Mouse (Mus musculus) MEL (cell line): Measurements from ENCODE around the gene Miga2. TPM values are rescaled to one million over a fixed set of nuclear protein-coding genes. Genes with fewer than 3 reads are reported as not detected.

Source experiments
- DNase-seq: peaks from one replicate; pipeline ENCODE4 v3.0.0; 2011; ENCODE audit warnings: low read depth, low spot score
- H3K27ac ChIP-seq: 2 replicates; pipeline ENCODE4 v1.5.1; 2012; ENCODE audit warnings: low read depth, mild to moderate bottlenecking, control low read depth, low read length, moderate library complexity; ENCODE audit not compliant: control insufficient read depth
- H3K27me3 ChIP-seq, 2 experiments: fragments of 150-350 bp in 1 of 2; sonication (generic) in 1 of 2; 2 replicates each; pipeline ENCODE4 v1.6.1; 2012; ENCODE audit warnings: low read length in 2 of 2, mild to moderate bottlenecking in 2 of 2, improper control_type of control experiment in 1 of 2, moderate library complexity in 1 of 2; ENCODE audit not compliant: insufficient read depth in 2 of 2, control insufficient read depth in 1 of 2
- H3K36me3 ChIP-seq, 2 experiments: 2 replicates each; pipeline ENCODE4 v1.6.1; 2012 to 2014; ENCODE audit warnings: low read length in 2 of 2, improper control_type of control experiment in 1 of 2, inconsistent platforms in 1 of 2, mild to moderate bottlenecking in 1 of 2; ENCODE audit not compliant: insufficient read depth in 2 of 2, control insufficient read depth in 1 of 2
- H3K4me1 ChIP-seq, 2 experiments: fragments of 150-350 bp in 1 of 2; sonication (generic) in 1 of 2; 2 replicates each; pipeline ENCODE4 v1.6.1; 2012; ENCODE audit warnings: low read length in 2 of 2, improper control_type of control experiment in 1 of 2, mild to moderate bottlenecking in 1 of 2; ENCODE audit not compliant: insufficient read depth in 2 of 2, control insufficient read depth in 1 of 2
- H3K4me3 ChIP-seq, 2 experiments: fragments of 150-350 bp in 1 of 2; sonication (generic) in 1 of 2; 2 replicates each; pipeline ENCODE4 v1.5.1; 2012; ENCODE audit warnings: low read depth in 2 of 2, low read length in 2 of 2, mild to moderate bottlenecking in 2 of 2, moderate library complexity in 2 of 2, control low read depth in 1 of 2, improper control_type of control experiment in 1 of 2; ENCODE audit not compliant: control insufficient read depth in 1 of 2, insufficient read depth in 1 of 2
- H3K79me2 ChIP-seq: 2 replicates; pipeline ENCODE4 v1.6.1; 2012; ENCODE audit warnings: mild to moderate bottlenecking, low read length, moderate library complexity; ENCODE audit not compliant: control insufficient read depth, poor library complexity, insufficient read depth
- H3K9ac ChIP-seq: 2 replicates; pipeline ENCODE4 v1.6.1; 2012; ENCODE audit warnings: low read depth, mild to moderate bottlenecking, control low read depth, low read length, moderate library complexity; ENCODE audit not compliant: control insufficient read depth, poor library complexity, severe bottlenecking
- H3K9me3 ChIP-seq: fragments of 150-350 bp; sonication (generic); replicated peaks from 2 replicates; pipeline ENCODE4 v1.6.1; 2012; ENCODE audit warnings: mild to moderate bottlenecking, low read length, improper control_type of control experiment, moderate library complexity; ENCODE audit not compliant: insufficient read depth
- BHLHE40 ChIP-seq: IDR thresholded peaks from 2 replicates; pipeline ENCODE4 v1.6.1; 2012; ENCODE audit warnings: low read depth, mild to moderate bottlenecking, inconsistent platforms, low read length, improper control_type of control experiment, borderline replicate concordance
- CHD1 ChIP-seq: IDR thresholded peaks from 2 replicates; pipeline ENCODE4 v1.6.1; 2012; ENCODE audit warnings: low read depth, mild to moderate bottlenecking, inconsistent platforms, low read length, improper control_type of control experiment
- CTCF ChIP-seq, 3 experiments: IDR thresholded peaks in 2 of 3; conservative IDR thresholded peaks in 1 of 3; 2 replicates each; pipeline ENCODE4 v1.5.1; 2011 to 2012; ENCODE audit warnings: low read length in 3 of 3, low read depth in 2 of 3, mild to moderate bottlenecking in 2 of 3, improper control_type of control experiment in 1 of 3, inconsistent platforms in 1 of 3, mixed read lengths in 1 of 3, moderate library complexity in 1 of 3; ENCODE audit not compliant: control insufficient read depth in 1 of 3, insufficient read depth in 1 of 3, poor library complexity in 1 of 3, severe bottlenecking in 1 of 3
- E2F4 ChIP-seq: IDR thresholded peaks from 2 replicates; pipeline ENCODE4 v1.6.1; 2011; ENCODE audit warnings: low read depth, low read length, improper control_type of control experiment, borderline replicate concordance
- ELF1 ChIP-seq: IDR thresholded peaks from 2 replicates; pipeline ENCODE4 v1.6.1; 2014; ENCODE audit warnings: low read depth, mild to moderate bottlenecking, inconsistent platforms, low read length, improper control_type of control experiment, moderate library complexity
- ETS1 ChIP-seq: IDR thresholded peaks from 2 replicates; pipeline ENCODE4 v1.6.1; 2012; ENCODE audit warnings: low read depth, mild to moderate bottlenecking, inconsistent platforms, low read length, improper control_type of control experiment, moderate library complexity
- GABPA ChIP-seq: IDR thresholded peaks from 2 replicates; pipeline ENCODE4 v1.6.1; 2012; ENCODE audit warnings: low read depth, mild to moderate bottlenecking, inconsistent platforms, low read length, improper control_type of control experiment, moderate library complexity
- HCFC1 ChIP-seq: IDR thresholded peaks from 2 replicates; pipeline ENCODE4 v1.6.1; 2012; ENCODE audit warnings: low read depth, mild to moderate bottlenecking, inconsistent platforms, low read length, improper control_type of control experiment, moderate library complexity
- JUND ChIP-seq: IDR thresholded peaks from 2 replicates; pipeline ENCODE4 v1.6.1; 2011; ENCODE audit warnings: low read depth, mild to moderate bottlenecking, improper control_type of control experiment, low read length
- KAT2A ChIP-seq: conservative IDR thresholded peaks from 2 replicates; pipeline ENCODE4 v1.6.1; 2012; ENCODE audit warnings: low read depth, low read length, improper control_type of control experiment, inconsistent platforms
- MAFK ChIP-seq: IDR thresholded peaks from 2 replicates; pipeline ENCODE4 v1.6.1; 2011; ENCODE audit warnings: low read depth, mild to moderate bottlenecking, low read length, improper control_type of control experiment, borderline replicate concordance
- MAX ChIP-seq: IDR thresholded peaks from 2 replicates; pipeline ENCODE4 v1.6.1; 2011; ENCODE audit warnings: low read length, improper control_type of control experiment
- MAZ ChIP-seq: IDR thresholded peaks from 2 replicates; pipeline ENCODE4 v1.6.1; 2012; ENCODE audit warnings: low read depth, mild to moderate bottlenecking, inconsistent platforms, low read length, improper control_type of control experiment
- MXI1 ChIP-seq: IDR thresholded peaks from 2 replicates; pipeline ENCODE4 v1.6.1; 2011; ENCODE audit warnings: mild to moderate bottlenecking, low read depth, low read length, improper control_type of control experiment
- MYB ChIP-seq: IDR thresholded peaks from 2 replicates; pipeline ENCODE4 v1.6.1; 2011; ENCODE audit warnings: mild to moderate bottlenecking, low read depth, low read length, improper control_type of control experiment
- MYC ChIP-seq: IDR thresholded peaks from 2 replicates; pipeline ENCODE4 v1.6.1; 2011; ENCODE audit warnings: low read depth, mild to moderate bottlenecking, low read length, improper control_type of control experiment, moderate library complexity
- NELFE ChIP-seq: IDR thresholded peaks from 2 replicates; pipeline ENCODE4 v1.6.1; 2011; ENCODE audit warnings: low read depth, low read length, improper control_type of control experiment
- NRF1 ChIP-seq: IDR thresholded peaks from 2 replicates; pipeline ENCODE4 v1.6.1; 2014; ENCODE audit warnings: low read depth, mild to moderate bottlenecking, inconsistent platforms, low read length, improper control_type of control experiment, moderate library complexity; ENCODE audit not compliant: poor library complexity, insufficient read depth, severe bottlenecking
- POLR2A ChIP-seq, 2 experiments: IDR thresholded peaks; 2 replicates each; pipeline ENCODE4 v1.6.1; 2011 to 2012; ENCODE audit warnings: low read length in 2 of 2, mild to moderate bottlenecking in 2 of 2, control low read depth in 1 of 2, improper control_type of control experiment in 1 of 2, low read depth in 1 of 2, moderate library complexity in 1 of 2; ENCODE audit not compliant: control insufficient read depth in 1 of 2, insufficient read depth in 1 of 2, poor library complexity in 1 of 2
- POLR2AphosphoS5 ChIP-seq: IDR thresholded peaks from 2 replicates; pipeline ENCODE4 v1.6.1; 2012; ENCODE audit warnings: low read depth, borderline replicate concordance, mild to moderate bottlenecking, inconsistent platforms, low read length, moderate library complexity, mixed read lengths
- RCOR1 ChIP-seq: IDR thresholded peaks from 2 replicates; pipeline ENCODE4 v1.6.1; 2012; ENCODE audit warnings: low read depth, mild to moderate bottlenecking, inconsistent platforms, low read length, improper control_type of control experiment
- SIN3A ChIP-seq: IDR thresholded peaks from 2 replicates; pipeline ENCODE4 v1.6.1; 2012; ENCODE audit warnings: low read length, improper control_type of control experiment, inconsistent platforms
- SMC3 ChIP-seq: IDR thresholded peaks from 2 replicates; pipeline ENCODE4 v1.6.1; 2011; ENCODE audit warnings: low read depth, low read length, improper control_type of control experiment
- TBP ChIP-seq: IDR thresholded peaks from 2 replicates; pipeline ENCODE4 v1.8.0; 2011; ENCODE audit warnings: low read depth, low read length, improper control_type of control experiment
- TCF12 ChIP-seq: IDR thresholded peaks from 2 replicates; pipeline ENCODE4 v1.6.1; 2014; ENCODE audit warnings: low read depth, mild to moderate bottlenecking, inconsistent platforms, low read length, improper control_type of control experiment, moderate library complexity
- USF2 ChIP-seq, 2 experiments: IDR thresholded peaks; 2 replicates each; pipeline ENCODE4 v1.6.1; 2011 to 2012; ENCODE audit warnings: improper control_type of control experiment in 2 of 2, low read length in 2 of 2, borderline replicate concordance in 1 of 2, inconsistent platforms in 1 of 2, low read depth in 1 of 2, mild to moderate bottlenecking in 1 of 2; ENCODE audit not compliant: insufficient read depth in 1 of 2
- ZMIZ1 ChIP-seq: IDR thresholded peaks from 2 replicates; pipeline ENCODE4 v1.6.1; 2012; ENCODE audit warnings: low read depth, mild to moderate bottlenecking, inconsistent platforms, low read length, improper control_type of control experiment, moderate library complexity
- ZNF384 ChIP-seq: IDR thresholded peaks from 2 replicates; pipeline ENCODE4 v1.6.1; 2012; ENCODE audit warnings: low read depth, mild to moderate bottlenecking, inconsistent platforms, low read length, improper control_type of control experiment
- polyA plus RNA-seq, 2 experiments: library from polyadenylated mRNA; stranded (reverse) in 1 of 2; unstranded in 1 of 2; fragments of >175 nt in 1 of 2; fragments of >200 nt in 1 of 2; gene quantifications; 2 replicates each; pipeline versions ENCODE4 v1.2.1 to v1.2.4; 2012; ENCODE audit warnings: low replicate concordance in 2 of 2, low read depth in 1 of 2; ENCODE audit not compliant: insufficient read length in 2 of 2, insufficient read depth in 1 of 2, missing spikeins in 1 of 2
- total RNA-seq: library from RNA; depleted of rRNA; stranded (reverse); fragments of 300-350 nt; gene quantifications from 2 replicates; pipeline ENCODE4 v1.2.3, GENCODE M21; 2012

The Miga2 gene
- total and polyA plus RNA-seq, 3 experiments: 20.3 to 25.8 TPM; not detected in 1

DNA sequence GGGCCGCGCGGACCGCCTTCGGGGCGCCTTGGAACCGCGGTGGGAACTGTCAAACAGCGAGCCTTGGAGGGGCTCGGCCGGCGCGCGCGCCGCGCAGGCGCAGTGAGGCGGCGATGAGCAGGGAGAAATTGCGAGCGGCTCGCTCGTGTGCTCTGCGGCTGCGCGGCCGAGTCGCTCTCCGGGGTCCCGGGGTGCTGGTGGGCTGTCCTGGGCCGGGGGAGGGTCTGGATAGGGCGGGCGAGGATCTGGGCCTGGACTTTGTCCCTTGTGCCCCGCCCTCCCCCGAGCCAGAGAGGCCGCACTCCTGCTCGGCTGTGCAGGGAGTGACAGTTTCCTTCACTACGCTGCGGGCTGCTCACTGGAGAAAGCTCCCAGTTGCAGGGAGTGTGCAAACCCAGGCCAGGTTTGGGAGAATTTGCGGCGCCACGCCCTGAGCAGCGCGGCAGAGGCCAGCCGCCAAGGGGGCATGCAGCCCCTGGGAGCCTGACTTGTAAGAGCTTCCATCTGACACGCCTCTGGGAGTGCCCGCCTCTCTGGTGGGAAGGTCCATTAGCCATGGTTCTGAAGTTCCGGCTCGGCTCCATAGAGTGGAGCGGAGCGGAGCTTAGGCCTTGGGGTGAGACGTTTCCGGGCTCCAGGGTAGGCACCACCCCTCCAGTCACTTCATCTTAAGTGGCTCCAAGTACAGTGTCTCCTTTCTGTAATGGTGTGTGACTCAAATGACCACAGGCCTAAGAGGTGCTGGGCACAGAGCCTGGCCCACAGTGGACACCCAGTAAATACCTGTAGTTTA is 28.7 kb downstream of the Miga2 start:
- H3K79me2 ChIP-seq: peaks cover 11% of the 10 kb centered on the region
- no peaks in the 10 kb centered on the region for H3K9me3 ChIP-seq
- H3K36me3 ChIP-seq: peaks cover 0 to 3% of the 10 kb centered on the region in 2 experiments; a peak in 2 of 4 replicates
- peak overlapping the region; percentile 89 for H3K9ac ChIP-seq
- peaks cover 0 to 6% of the 10 kb centered on the region in 2 experiments; a peak in 2 of 4 replicates for H3K4me1 ChIP-seq
- peak overlapping the region; percentile 77 to 83 for H3K4me3 ChIP-seq
- H3K27ac ChIP-seq: peak overlapping the region; percentile 66
- TF ChIP-seq MAX (0 out of 2 replicates have a peak, but pooled peaks have one; percentile 8), HCFC1 (peak; percentile 25; the same call in 1 of the 2 replicates), ELF1 (no peak), TBP (no peak), TCF12 (peak; percentile 16; the same call in 1 of the 2 replicates), NELFE (peak; percentile 81), JUND (no peak), SMC3 (no peak), ETS1 (0 out of 2 replicates have a peak, but pooled peaks have one; percentile 14), ZMIZ1 (peak; percentile 68), CTCF (IDR thresholded peaks at IDR 0.05 in 2 of 3, conservative IDR thresholded peaks at IDR 0.05 in 1 of 3; ENCODE audit: control insufficient read depth in 1 of 3, insufficient read depth in 1 of 3, low read depth in 2 of 3, low read length in 3 of 3, poor library complexity in 1 of 3, severe bottlenecking in 1 of 3) (0 out of 6 replicates have a peak, but pooled peaks of 1 of the 3 experiments have one; percentile 2), RCOR1 (no peak), NRF1 (peak; percentile 94), POLR2A (IDR thresholded peaks at IDR 0.05; ENCODE audit: control insufficient read depth in 1 of 2, insufficient read depth in 1 of 2, low read depth in 1 of 2, low read length in 2 of 2, poor library complexity in 1 of 2) (no peak; a peak in 2 of 4 replicates), MAZ (0 out of 2 replicates have a peak, but pooled peaks have one; percentile 26), MXI1 (peak; percentile 14; the same call in 1 of the 2 replicates), GABPA (no peak), SIN3A (peak; percentile 10; the same call in 1 of the 2 replicates), USF2 (IDR thresholded peaks at IDR 0.05; ENCODE audit: borderline replicate concordance in 1 of 2, insufficient read depth in 1 of 2, low read depth in 1 of 2, low read length in 2 of 2) (no peak)
- peak; percentile 89 for DNase-seq
- H3K27me3 ChIP-seq: no peaks in the 10 kb centered on the region

GRCm38 (mm10) chr2:30393370-30393656 is 29.3 kb downstream of the Miga2 start:
- peak overlapping the region; percentile 77 to 83 for H3K4me3 ChIP-seq
- H3K9ac ChIP-seq: peak overlapping the region; percentile 89
- no peaks in the 10 kb centered on the region for H3K27me3 ChIP-seq
- TF ChIP-seq GABPA: no peak
- no peak for TF ChIP-seq E2F4
- no peak for TF ChIP-seq ELF1
- no peak for TF ChIP-seq MAZ
- TF ChIP-seq MAX: no peak
- TF ChIP-seq MYB: no peak
- no peak for TF ChIP-seq JUND
- no peak for TF ChIP-seq SMC3
- no peak for TF ChIP-seq NRF1
- TF ChIP-seq HCFC1: no peak
- TF ChIP-seq MXI1: no peak
- no peak for TF ChIP-seq MAFK
- TF ChIP-seq POLR2AphosphoS5: no peak
- TF ChIP-seq MYC: no peak
- TF ChIP-seq NELFE: no peak
- no peak for TF ChIP-seq BHLHE40
- TF ChIP-seq KAT2A: no peak
- TF ChIP-seq CHD1: no peak
- TF ChIP-seq ZNF384: no peak
- no peak for TF ChIP-seq ZMIZ1
- no peaks in the 10 kb centered on the region for H3K9me3 ChIP-seq
- H3K79me2 ChIP-seq: peaks cover 11% of the 10 kb centered on the region
- H3K36me3 ChIP-seq: peaks cover 0 to 3% of the 10 kb centered on the region in 2 experiments; a peak in 2 of 4 replicates
- no peak for DNase-seq
- H3K4me1 ChIP-seq: peaks cover 0 to 6% of the 10 kb centered on the region in 2 experiments; a peak in 2 of 4 replicates
- H3K27ac ChIP-seq: no peak overlapping the region
